Mouse (Mus musculus) heart, embryonic 13.5 days (tissue): ENCODE data around the gene Fv1. TPM values are rescaled to one million over a fixed set of nuclear protein-coding genes. Genes with fewer than 3 reads are reported as not detected.
A peak's percentile ranks its signal among the peaks of the same experiment; 100 is the strongest.
"Not testable (repeated sequence)": the region's sequence is repeated elsewhere in the genome, so short reads cannot be mapped to it uniquely, and the experiment has no call there.

ENCODE experiments used
- ATAC-seq: fragments of 200-750 bp; cut with Nextera tagmentation; 2 replicates; pipeline ENCODE4 v1.8.0; 2017; ENCODE audit warnings: moderate TSS enrichment; ENCODE audit not compliant: insufficient number of reproducible peaks, low FRiP score, low TSS enrichment; ENCODE audit errors: extremely low read depth
- H3K27ac ChIP-seq: fragments of 300-500 bp; sonication (generic); replicated peaks from 2 replicates; pipeline ENCODE4 v1.5.1; 2015; ENCODE audit warnings: moderate library complexity, mild to moderate bottlenecking, inconsistent platforms
- H3K27me3 ChIP-seq: fragments of 300-500 bp; sonication (generic); replicated peaks from 2 replicates; pipeline ENCODE4 v1.6.1; 2015; ENCODE audit warnings: mild to moderate bottlenecking, inconsistent platforms
- H3K36me3 ChIP-seq: fragments of 300-500 bp; sonication (generic); 2 replicates; pipeline ENCODE4 v1.6.1; 2015; ENCODE audit warnings: mild to moderate bottlenecking, inconsistent platforms
- H3K4me1 ChIP-seq: fragments of 300-500 bp; sonication (generic); 2 replicates; pipeline ENCODE4 v1.6.1; 2015; ENCODE audit warnings: inconsistent platforms
- H3K4me2 ChIP-seq: fragments of 300-500 bp; sonication (generic); 2 replicates; pipeline ENCODE4 v1.6.1; 2015; ENCODE audit warnings: inconsistent platforms, mild to moderate bottlenecking, moderate library complexity
- H3K4me3 ChIP-seq: fragments of 300-500 bp; sonication (generic); 2 replicates; pipeline ENCODE4 v1.5.1; 2015; ENCODE audit warnings: moderate library complexity, mild to moderate bottlenecking, inconsistent platforms
- H3K9ac ChIP-seq: fragments of 300-500 bp; sonication (generic); 2 replicates; pipeline ENCODE4 v1.6.1; 2015; ENCODE audit warnings: inconsistent platforms, mild to moderate bottlenecking, moderate library complexity
- H3K9me3 ChIP-seq: fragments of 300-500 bp; sonication (generic); 2 replicates; pipeline ENCODE4 v1.6.1; 2016; ENCODE audit warnings: inconsistent platforms
- WGBS: fragments of 180-500 bp; shearing (Covaris S2); methylation state at CpG from one replicate; pipeline ENCODE4 v1.1.7; 2015; ENCODE audit warnings: mixed read lengths; 5-methylcytosine and 5-hydroxymethylcytosine counted together
- polyA plus RNA-seq: library from polyadenylated mRNA; unstranded; fragments of >200 nt; fragmentation: Nextera tagmentation; extraction: Ambion mirVana; gene quantifications from 2 replicates; pipeline ENCODE4 v1.2.1, GENCODE M21; 2015

Fv1 gene
- polyA plus RNA-seq, 1 experiment from 2014 or later = 7.5 TPM

DNA sequence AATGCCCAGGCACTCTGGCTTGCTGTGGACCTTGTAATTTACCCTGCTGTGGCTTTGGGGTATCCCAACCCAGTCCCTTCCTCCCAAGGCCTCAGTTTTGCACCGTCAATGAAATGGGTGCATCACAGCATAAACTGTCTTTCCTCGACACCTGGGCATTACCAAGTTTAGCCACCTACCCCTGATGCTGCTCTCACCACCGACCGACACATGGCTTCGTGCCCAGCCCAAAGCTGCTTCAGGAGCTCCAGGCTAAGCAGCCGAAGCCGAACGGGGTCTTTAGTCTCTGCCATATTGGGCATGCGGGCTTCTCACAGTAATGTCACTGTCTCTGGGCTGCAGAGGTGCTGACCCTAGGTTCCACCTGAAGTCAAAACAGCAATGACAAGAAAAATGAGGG lies 2.7 kb upstream of the Fv1 start:
- no peak overlapping the region for H3K4me2 ChIP-seq
- peaks cover 56% of the 10 kb centered on the region for H3K36me3 ChIP-seq
- peaks cover 27% of the 10 kb centered on the region for H3K4me1 ChIP-seq
- no peaks in the 10 kb centered on the region for H3K9me3 ChIP-seq
- WGBS = 95% methylated on average over 9 of the region's 9 CpGs
- H3K27ac ChIP-seq = no peak overlapping the region
- H3K27me3 ChIP-seq = no peaks in the 10 kb centered on the region
- H3K9ac ChIP-seq = no peak overlapping the region
- no peak overlapping the region for H3K4me3 ChIP-seq
- ATAC-seq = no peak

DNA sequence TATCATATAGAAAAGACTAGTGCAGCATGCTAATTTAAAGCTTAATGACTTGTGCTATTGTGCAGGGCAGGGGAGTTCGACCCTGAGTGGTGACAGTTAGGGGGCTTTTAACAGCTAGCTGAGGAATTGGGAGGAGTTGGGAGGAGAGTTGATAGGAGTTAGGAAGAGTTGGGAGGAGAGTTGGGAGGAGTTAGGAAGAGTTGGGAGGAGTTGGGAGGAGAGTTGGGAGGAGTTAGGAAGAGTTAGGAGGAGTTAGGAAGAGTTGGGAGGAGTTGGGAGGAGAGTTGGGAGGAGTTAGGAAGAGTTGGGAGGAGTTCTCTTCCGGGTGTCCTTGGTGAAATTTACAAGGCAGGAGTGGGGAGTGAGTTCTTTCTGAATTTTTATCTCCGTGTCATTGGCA lies 2.0 kb upstream of the Fv1 start:
- H3K9me3 ChIP-seq, H3K27ac ChIP-seq, ATAC-seq, H3K27me3 ChIP-seq, H3K4me3 ChIP-seq: not testable (repeated sequence)
- Histone ChIP-seq H3K4me1 (peaks cover 27% of the 10 kb centered on the region), H3K36me3 (peaks cover 55% of the 10 kb centered on the region), H3K4me2 (peak overlapping the region; percentile 75), H3K9ac (peak overlapping the region; percentile 89; the same call in 1 of the 2 replicates)
- 38% methylated on average over 3 of the region's 3 CpGs for WGBS

DNA sequence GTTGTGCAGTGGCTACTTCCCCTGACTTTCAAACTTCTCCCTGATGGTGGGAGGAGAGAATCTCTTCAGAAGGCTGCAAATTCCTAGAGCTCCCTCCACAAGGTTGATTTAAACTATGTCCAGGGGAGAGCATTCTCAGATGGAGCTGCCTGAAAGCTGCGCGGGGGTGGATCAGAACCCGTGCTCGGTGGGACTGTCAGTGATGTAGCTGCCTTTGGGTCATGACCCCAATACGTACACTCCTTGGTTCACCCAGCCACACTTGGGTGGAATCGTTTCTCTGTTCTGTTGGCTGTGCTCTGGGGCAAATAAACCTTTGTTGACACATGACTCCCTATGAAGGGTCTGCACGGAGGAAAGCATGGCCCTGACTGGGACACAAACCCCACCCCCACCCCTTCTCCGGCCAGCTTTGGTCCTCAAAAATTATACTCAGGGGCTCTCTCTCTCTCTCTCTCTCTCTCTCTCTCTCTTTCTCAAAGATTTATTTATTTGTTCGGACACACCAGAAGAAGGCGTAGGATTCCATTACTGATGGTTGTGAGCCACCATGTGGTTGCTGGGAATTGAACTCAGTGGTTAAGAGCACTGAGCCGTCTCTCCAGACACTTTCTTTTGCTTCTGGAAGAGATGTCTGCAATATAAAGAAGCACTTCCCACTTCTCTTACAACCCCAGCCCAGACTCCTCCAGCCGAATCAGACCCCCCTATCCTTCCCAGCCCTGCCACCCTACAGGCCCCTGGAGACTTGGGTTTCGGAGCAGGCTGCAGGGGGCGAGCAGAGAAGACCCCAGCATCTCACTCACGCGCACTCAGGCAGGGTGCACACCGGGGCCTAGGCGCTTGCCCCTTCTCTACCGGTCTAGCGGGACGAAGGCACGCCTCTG lies 973 bp upstream of the Fv1 start:
- H3K36me3 ChIP-seq = peaks cover 55% of the 10 kb centered on the region
- H3K9me3 ChIP-seq = no peaks in the 10 kb centered on the region
- H3K27ac ChIP-seq = peak overlapping the region; percentile 80
- H3K27me3 ChIP-seq = no peaks in the 10 kb centered on the region
- peak overlapping the region; percentile 89 for H3K9ac ChIP-seq
- H3K4me3 ChIP-seq = peak overlapping the region; percentile 75
- H3K4me1 ChIP-seq = peaks cover 33% of the 10 kb centered on the region
- WGBS = 8% methylated on average over 22 of the region's 22 CpGs
- ATAC-seq = no peak
- peak overlapping the region; percentile 75 for H3K4me2 ChIP-seq

DNA sequence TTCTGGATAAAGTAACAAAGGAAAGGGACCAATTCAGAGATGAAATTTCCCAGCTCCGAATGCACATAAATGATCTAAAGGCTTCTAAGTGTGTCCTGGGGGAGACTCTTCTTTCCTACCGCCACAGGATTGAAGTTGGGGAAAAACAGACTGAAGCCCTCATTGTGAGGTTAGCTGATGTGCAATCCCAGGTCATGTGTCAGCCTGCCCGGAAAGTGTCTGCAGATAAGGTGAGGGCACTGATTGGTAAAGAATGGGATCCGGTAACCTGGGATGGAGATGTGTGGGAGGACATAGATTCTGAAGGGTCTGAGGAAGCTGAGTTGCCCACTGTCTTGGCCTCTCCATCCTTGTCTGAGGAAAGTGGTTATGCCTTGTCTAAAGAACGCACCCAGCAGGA lies 459 bp downstream of the Fv1 start:
- peak overlapping the region; percentile 75 for H3K4me3 ChIP-seq
- ATAC-seq = no peak
- H3K4me1 ChIP-seq = peaks cover 36% of the 10 kb centered on the region
- H3K9me3 ChIP-seq = no peaks in the 10 kb centered on the region
- H3K27ac ChIP-seq = peak overlapping the region; percentile 66
- peak overlapping the region; percentile 85 for H3K9ac ChIP-seq
- peak overlapping the region; percentile 75 for H3K4me2 ChIP-seq
- 7% methylated on average over 5 of the region's 5 CpGs for WGBS
- H3K27me3 ChIP-seq = no peaks in the 10 kb centered on the region
- peaks cover 57% of the 10 kb centered on the region for H3K36me3 ChIP-seq

DNA sequence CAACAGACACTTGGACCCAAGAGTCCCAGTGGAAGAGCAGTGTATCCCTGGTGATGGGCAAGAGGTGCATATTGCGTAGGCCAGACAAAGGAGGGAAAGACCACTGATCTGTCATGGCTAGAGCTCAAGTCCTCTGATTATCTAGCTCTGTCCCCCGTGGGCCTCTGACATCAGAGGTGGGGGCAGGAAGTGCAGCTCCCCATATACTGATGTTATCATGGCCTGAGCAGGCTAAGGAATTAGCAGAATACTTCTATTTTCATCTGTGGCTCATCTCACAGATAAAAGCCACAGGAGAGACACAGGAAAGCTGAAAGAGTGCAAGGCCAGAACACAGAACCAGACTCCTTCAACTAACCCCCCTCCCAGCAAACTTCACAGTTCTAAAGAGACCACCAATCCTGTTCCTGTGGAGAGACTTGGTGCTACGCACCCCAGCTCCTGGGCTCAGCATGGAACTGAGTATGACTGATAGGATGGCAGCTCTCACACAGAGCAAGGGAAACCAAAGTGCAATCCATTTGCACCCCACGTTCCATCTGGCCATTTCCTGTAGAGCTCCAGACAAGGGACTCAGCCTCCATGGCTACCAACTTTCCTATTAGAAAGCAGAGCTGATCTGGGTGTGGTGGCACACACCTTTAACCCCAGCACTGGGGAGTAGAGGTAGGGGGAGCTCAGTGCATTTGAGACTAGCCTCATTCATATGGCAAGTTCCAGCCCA lies 7.2 kb downstream of the Fv1 start:
- Histone ChIP-seq H3K9me3 (no peaks in the 10 kb centered on the region), H3K4me2 (no peak overlapping the region), H3K9ac (no peak overlapping the region; the same call in 1 of the 2 replicates), H3K36me3 (peaks cover 96% of the 10 kb centered on the region), H3K4me1 (peaks cover 15% of the 10 kb centered on the region), H3K27ac (no peak overlapping the region), H3K27me3 (no peaks in the 10 kb centered on the region), H3K4me3 (no peak overlapping the region)
- WGBS = 80% methylated on average over 4 of the region's 4 CpGs
- no peak for ATAC-seq

DNA sequence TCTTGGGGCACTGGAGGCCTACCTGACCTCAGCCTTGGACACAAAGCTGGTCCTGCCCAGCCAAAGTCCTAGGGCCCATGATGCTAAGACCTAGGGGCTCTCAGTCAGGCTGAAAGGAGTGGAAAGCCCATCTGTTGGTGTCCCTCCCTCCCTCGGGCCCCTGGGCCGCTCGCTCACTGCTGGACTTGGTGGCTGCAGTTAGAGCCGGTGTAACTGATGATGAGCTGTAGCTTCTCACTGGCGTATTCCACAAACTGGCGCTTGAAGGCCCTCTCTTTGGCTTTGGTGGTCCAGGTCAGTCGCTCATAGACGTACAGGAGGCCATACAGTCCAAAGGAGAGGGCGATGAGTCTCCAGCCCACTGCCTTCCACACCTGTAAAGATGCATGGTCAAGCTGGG lies 9.8 kb downstream of the Fv1 start:
- H3K4me3 ChIP-seq = no peak overlapping the region
- no peak overlapping the region for H3K27ac ChIP-seq
- 87% methylated on average over 9 of the region's 9 CpGs for WGBS
- no peak overlapping the region for H3K9ac ChIP-seq
- H3K4me1 ChIP-seq = peaks cover 6% of the 10 kb centered on the region; the same call in 1 of the 2 replicates
- peaks cover 98% of the 10 kb centered on the region for H3K36me3 ChIP-seq
- H3K9me3 ChIP-seq = no peaks in the 10 kb centered on the region
- H3K4me2 ChIP-seq = no peak overlapping the region
- no peak for ATAC-seq
- H3K27me3 ChIP-seq = no peaks in the 10 kb centered on the region

DNA sequence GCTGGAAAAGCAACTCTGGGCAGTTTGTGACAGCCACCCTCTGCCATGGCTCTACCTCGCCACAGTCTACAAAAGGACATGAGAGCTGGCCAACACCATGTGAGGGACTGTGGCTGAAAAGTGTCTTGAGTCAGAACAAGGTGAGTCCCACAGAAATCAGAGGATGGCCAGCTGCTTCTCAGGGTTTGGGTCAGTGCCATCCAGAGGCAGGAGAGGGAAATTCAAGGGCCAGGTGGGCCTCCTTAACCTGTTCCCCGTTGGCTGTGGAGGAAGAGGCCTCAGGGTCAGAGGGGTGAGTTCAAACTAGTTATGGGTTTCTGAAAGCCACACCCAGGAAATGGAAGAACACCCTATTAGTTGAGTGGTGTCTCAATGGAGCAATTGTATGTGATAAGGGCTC lies 10.7 kb downstream of the Fv1 start:
- Histone ChIP-seq H3K36me3 (peaks cover 98% of the 10 kb centered on the region), H3K4me2 (no peak overlapping the region), H3K9me3 (no peaks in the 10 kb centered on the region), H3K9ac (no peak overlapping the region), H3K4me1 (peaks cover 6% of the 10 kb centered on the region; the same call in 1 of the 2 replicates), H3K27me3 (no peaks in the 10 kb centered on the region), H3K27ac (no peak overlapping the region), H3K4me3 (no peak overlapping the region)
- WGBS = 62% methylated on average over 2 of the region's 2 CpGs
- ATAC-seq = no peak

DNA sequence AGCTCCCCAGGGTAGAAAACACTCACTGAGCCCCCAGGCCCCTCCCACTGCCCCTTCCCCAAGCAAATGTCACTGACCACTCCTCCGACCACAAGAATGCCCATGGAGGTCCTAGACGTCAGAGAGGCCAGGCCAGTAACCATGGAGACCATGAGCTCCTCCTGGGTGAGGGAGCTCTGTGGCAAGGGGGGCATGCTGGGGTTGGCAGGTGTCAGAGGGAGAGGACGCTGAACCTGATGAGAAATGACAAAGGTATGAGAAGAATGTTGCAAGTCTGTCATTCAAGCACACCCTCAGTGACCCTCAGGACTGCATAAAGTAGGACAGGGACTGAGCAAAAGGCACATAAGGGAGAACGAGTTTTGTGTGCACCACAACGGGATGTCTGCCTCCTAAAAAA lies 11.1 kb downstream of the Fv1 start:
- WGBS = 43% methylated on average over 5 of the region's 5 CpGs
- no peak overlapping the region for H3K9ac ChIP-seq
- H3K4me2 ChIP-seq = no peak overlapping the region
- no peak overlapping the region for H3K4me3 ChIP-seq
- no peak overlapping the region for H3K27ac ChIP-seq
- H3K9me3 ChIP-seq = no peaks in the 10 kb centered on the region
- H3K4me1 ChIP-seq = peaks cover 6% of the 10 kb centered on the region; the same call in 1 of the 2 replicates
- peaks cover 98% of the 10 kb centered on the region for H3K36me3 ChIP-seq
- no peaks in the 10 kb centered on the region for H3K27me3 ChIP-seq
- ATAC-seq = no peak

DNA sequence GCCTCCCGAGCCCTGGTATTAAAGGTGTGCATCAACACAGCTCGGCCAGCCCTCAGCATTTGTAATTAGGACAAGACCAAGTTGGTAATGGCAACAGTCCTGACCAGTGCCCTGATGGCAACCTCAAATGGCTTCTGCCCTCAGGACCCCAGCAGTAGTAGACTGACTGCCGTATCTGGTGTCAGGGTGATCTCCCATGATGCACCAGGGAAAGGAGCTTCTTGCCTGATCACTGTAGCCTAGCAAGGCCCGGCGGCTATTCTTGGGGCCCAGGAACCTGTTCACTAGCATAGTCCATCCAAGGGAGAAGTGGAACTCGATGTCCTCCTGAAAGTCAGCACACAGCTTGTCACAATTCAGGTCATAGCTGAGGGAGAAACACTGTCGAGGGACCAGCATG lies 13.0 kb downstream of the Fv1 start:
- Histone ChIP-seq H3K27me3 (no peaks in the 10 kb centered on the region), H3K9ac (no peak overlapping the region), H3K36me3 (peaks cover 98% of the 10 kb centered on the region), H3K27ac (no peak overlapping the region), H3K4me2 (no peak overlapping the region), H3K4me1 (peaks cover 6% of the 10 kb centered on the region; the same call in 1 of the 2 replicates), H3K4me3 (no peak overlapping the region), H3K9me3 (no peaks in the 10 kb centered on the region)
- ATAC-seq = no peak
- WGBS = 90% methylated on average over 7 of the region's 7 CpGs

DNA sequence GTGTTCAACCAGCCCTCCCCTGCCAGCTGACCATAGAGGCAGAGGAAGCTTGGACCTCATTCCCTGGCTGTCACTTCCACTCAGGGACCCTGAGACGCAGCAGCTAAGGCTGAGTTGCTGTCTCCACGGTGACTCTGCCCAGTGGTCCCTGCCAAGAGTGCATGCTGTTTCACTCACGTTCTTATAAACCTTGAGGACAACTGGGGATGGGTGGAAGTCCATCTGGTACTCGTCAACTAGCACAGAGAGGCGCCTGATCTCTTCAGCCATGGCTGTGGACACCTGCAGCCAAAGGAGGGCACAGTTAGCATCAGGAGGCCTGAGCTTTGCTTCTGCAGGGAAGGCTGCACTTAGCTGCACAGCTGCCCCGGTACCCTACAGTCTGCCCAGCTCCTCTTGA lies 14.3 kb downstream of the Fv1 start:
- ATAC-seq = no peak
- H3K4me1 ChIP-seq = peaks cover 6% of the 10 kb centered on the region; the same call in 1 of the 2 replicates
- no peaks in the 10 kb centered on the region for H3K9me3 ChIP-seq
- H3K4me2 ChIP-seq = no peak overlapping the region
- no peaks in the 10 kb centered on the region for H3K27me3 ChIP-seq
- no peak overlapping the region for H3K27ac ChIP-seq
- no peak overlapping the region for H3K4me3 ChIP-seq
- peaks cover 99% of the 10 kb centered on the region for H3K36me3 ChIP-seq
- no peak overlapping the region for H3K9ac ChIP-seq
- WGBS = 64% methylated on average over 6 of the region's 6 CpGs

DNA sequence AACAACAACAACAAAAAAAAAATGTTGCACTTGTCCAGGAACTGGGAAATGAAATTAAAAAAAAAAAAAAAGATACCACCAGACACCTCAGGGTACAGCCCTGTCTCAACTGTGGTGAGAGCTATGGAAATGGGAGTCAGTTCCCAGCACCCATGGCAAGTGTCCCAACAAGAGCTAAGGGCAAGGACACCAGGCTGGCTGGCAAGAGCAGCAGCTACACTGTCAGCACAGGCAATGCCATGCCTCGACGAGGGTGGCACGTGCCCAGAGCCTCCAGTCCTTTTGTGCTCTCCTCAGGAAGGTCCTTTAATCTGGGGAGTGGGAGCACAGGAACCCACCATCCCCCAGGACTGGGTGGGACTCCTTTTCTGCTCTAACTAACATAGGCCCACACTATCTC lies 15.4 kb downstream of the Fv1 start:
- Histone ChIP-seq H3K4me2 (no peak overlapping the region), H3K9ac (no peak overlapping the region), H3K27me3 (no peaks in the 10 kb centered on the region), H3K9me3 (no peaks in the 10 kb centered on the region), H3K36me3 (peaks cover 99% of the 10 kb centered on the region), H3K4me1 (peaks cover 6% of the 10 kb centered on the region; the same call in 1 of the 2 replicates), H3K4me3 (no peak overlapping the region), H3K27ac (no peak overlapping the region)
- ATAC-seq = no peak
- 96% methylated on average over 3 of the region's 3 CpGs for WGBS
